Mouse (Mus musculus) embryonic facial prominence, embryonic 12.5 days (tissue): ENCODE results near the gene Commd9. TPM values are rescaled to one million over a fixed set of nuclear protein-coding genes. Genes with fewer than 3 reads are reported as not detected.

ENCODE experiments used
- polyA plus RNA-seq: library from polyadenylated mRNA; unstranded; fragments of >200 nt; fragmentation: Nextera tagmentation; extraction: Ambion mirVana; gene quantifications from 2 replicates; pipeline ENCODE4 v1.2.1, GENCODE M21; 2016

Commd9 gene
- polyA plus RNA-seq, 1 experiment from 2014 or later = 62.8 TPM

Other genes with a start within 250 kb of the Commd9 start
- 0.60 and 0.81 TPM in 2 replicates for gene Rag1, start 236.7 kb upstream of the Commd9 start, polyA plus RNA-seq
- 59.3 and 59.9 TPM in 2 replicates for gene B230118H07Rik, start 236.7 kb upstream of the Commd9 start, polyA plus RNA-seq
- 10.4 and 11.4 TPM in 2 replicates for gene Traf6, start 207.8 kb upstream of the Commd9 start, polyA plus RNA-seq
- gene Prr5l, start 3.2 kb upstream of the Commd9 start, polyA plus RNA-seq = 21.4 and 27.6 TPM in 2 replicates